Mouse (Mus musculus) mouse trophoblast stem cell (cell line): ENCODE results near the gene Fbxo10.
"Not testable (repeated sequence)": the region's sequence is repeated elsewhere in the genome, so short reads cannot be mapped to it uniquely, and the experiment has no call there.

ENCODE experiments used
- in situ Hi-C, 2 experiments: fragments of 300-500 bp; cut with MseI, MboI; formaldehyde crosslinking; loops; 2 replicates in 1 of 2; 3 replicates in 1 of 2; pipeline ENCODE4 v1.15.1; 2025

Gene Fbxo10

DNA sequence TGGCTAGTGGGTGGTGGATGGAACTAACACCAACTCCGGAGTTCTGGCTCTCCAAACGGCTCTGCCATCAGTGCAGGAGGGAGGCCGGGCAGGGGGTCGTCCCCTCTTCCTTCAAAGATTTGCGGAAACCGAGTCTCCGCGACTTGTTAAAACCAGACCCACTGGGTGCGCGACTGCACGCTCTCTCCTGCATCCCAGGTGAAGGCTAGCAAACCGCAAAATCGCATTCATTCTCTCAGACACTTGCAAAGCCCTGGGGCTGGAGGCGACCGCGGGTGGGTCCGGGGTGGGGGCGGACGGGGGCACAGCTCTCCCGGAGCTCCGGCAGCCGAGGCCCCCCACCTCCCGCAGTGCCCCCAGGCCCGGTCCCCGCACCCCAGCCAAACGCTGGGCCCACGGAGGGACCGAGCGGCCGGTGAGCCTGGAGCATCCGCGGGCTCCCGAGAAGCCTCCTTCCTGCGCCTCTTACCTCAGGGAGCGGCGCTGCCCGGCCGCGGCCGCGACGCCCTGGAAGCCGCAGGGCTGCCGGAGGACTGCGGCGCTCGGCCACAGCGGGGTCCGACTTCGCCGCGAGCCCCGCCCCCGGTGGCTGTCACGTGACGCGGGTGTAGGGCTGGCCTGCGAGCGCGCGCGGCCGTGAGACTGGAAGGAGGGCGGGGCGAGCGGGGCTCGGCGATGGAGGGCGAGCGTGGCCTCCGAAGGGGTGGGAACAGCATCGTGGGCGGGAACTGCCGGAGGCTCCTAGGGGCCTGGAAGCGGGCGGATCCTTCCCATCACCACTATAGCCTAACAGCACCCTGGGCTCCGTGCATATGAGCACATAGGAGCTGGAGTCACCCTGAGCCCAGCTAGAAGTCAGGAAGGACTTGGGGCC lies at the start of gene Fbxo10:
TSS of gene Fbxo10 (minus strand) at position 584 of the 874 bp plus-strand sequence.
- in situ Hi-C loops, result no loop called here

- in situ Hi-C loops, result no loop called here
Observed at GRCm38 (mm10) chr4:45131021-45131420, 46.6 kb upstream of the Fbxo10 start.

GRCm38 (mm10) chr4:45121311-45121710 lies 36.9 kb upstream of the Fbxo10 start:
- in situ Hi-C loops, result no loop called here

- in situ Hi-C loops, result no loop called here
Observed at GRCm38 (mm10) chr4:45108456-45109110, 24.2 kb upstream of the Fbxo10 start.

GRCm38 (mm10) chr4:45107601-45108277 lies 23.3 kb upstream of the Fbxo10 start, which contains the start of gene Tomm5:
Gene Tomm5 (minus strand): TSS chr4:45108114.
- in situ Hi-C loops, result no loop called here

DNA sequence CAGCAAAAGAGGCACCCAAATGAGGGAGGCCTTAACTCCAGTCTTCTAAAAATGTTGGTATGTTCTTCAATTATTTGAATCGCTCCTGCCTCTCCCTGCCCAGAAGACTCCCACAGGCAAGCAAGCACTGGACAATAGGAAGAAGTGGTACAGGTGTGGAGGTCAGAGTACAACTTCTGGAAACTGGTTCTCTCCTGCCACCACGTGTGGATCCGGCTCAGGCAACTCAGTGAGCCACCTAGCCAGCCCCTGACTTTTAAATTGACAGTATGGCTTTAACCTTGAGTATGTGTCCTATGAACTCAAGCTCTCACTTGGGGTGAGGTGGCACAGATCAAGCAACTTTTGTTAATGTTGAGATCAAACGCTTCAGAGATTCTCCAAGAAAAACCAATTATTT lies 22.7 kb upstream of the Fbxo10 start:
- in situ Hi-C loops, result no loop called here

DNA sequence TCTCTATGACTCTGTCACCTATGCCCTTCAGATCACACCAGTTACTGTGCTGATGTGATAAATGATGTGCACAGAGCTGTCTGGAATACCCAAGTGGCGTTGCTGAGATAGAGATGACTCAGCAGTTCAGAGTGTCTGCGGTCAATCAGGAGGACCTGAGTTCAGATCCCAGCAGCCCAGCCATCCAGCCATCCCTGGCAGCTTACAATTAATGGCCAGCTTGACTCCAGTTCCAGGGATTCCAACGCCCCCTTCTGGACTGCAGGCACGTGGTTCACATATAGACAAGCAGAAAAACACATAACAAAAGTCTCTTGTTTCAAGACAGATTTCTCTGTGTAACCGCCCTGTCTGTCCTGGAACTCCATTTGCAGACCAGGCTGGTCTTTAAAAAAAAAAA lies 22.0 kb upstream of the Fbxo10 start:
- in situ Hi-C loops, result no loop called here

DNA sequence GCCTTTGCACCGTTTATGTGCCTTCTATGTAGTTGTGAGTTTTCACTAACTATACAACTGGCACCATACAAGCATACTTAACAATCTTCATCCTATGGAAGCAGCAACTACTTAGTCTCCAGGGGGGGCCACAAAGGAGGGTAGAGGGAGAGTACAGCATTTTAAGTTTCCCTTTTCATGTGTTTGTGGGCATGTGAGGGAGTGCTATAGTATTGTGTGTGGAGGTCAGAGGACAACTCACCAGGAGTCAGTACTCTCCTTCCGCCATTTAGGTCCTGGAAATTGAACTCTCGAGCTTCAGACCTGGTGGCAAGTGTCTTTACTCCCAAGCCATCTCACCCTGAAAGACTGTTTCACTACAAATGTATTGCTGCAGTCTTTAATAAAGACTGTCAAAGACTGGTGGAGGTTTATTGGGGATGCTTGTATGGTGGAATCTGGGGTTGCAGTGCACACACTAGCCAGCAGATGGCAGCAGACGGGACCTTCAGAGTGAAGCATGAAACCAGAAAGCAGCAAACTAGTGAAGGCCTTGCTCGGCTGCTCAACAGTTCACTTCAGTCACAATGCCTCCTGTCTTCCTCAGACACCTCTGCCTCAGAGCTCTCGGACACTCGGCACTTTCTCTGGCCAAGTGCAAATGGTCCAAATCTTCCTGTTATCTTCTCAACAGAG lies 12.9 kb upstream of the Fbxo10 start:
- in situ Hi-C loops, result no loop called here

- in situ Hi-C loops, result no loop called here
Observed at GRCm38 (mm10) chr4:45084895-45085290, 489 bp upstream of the Fbxo10 start.

DNA sequence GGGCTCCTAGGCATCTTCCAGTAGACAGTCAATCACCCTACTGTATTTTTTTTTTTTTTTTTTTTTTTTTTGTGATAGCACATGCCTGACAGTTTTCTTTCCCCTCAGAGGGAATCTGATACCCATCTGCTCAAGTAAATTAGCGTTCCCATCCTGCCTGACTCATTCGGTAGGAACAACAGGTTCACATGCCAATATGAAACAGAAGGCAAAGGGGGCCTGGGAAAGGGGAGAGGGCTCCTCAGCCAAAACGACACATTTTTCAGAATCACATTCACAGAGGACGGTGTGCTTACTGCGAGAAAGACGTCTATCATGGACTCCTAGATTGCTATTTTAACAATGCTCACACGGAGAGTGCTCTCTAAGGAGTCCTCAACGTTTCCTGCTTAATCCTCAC lies 917 bp downstream of the Fbxo10 start:
- in situ Hi-C loops, result no loop called here

GRCm38 (mm10) chr4:45082951-45083350 lies 1.5 kb downstream of the Fbxo10 start:
- in situ Hi-C loops, result no loop called here

DNA sequence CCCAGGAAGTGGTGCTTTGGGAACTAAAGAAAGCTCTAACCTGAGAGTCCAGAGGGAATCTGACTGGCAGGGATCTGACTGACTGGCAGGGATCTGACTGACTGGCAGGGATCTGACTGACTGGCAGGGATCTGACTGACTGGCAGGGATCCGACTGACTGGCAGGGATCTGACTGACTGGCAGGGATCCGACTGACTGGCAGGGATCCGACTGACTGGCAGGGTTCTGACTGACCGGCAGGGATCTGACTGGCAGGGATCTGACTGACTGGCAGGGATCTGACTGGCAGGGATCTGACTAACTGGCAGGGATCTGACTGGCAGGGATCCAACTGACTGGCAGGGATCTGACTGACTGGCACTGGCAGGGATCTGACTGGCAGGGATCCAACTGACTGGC lies 3.4 kb downstream of the Fbxo10 start:
- in situ Hi-C loops, result not testable (repeated sequence)

GRCm38 (mm10) chr4:45073544-45073943 lies 10.9 kb downstream of the Fbxo10 start:
- in situ Hi-C loops, result no loop called here

DNA sequence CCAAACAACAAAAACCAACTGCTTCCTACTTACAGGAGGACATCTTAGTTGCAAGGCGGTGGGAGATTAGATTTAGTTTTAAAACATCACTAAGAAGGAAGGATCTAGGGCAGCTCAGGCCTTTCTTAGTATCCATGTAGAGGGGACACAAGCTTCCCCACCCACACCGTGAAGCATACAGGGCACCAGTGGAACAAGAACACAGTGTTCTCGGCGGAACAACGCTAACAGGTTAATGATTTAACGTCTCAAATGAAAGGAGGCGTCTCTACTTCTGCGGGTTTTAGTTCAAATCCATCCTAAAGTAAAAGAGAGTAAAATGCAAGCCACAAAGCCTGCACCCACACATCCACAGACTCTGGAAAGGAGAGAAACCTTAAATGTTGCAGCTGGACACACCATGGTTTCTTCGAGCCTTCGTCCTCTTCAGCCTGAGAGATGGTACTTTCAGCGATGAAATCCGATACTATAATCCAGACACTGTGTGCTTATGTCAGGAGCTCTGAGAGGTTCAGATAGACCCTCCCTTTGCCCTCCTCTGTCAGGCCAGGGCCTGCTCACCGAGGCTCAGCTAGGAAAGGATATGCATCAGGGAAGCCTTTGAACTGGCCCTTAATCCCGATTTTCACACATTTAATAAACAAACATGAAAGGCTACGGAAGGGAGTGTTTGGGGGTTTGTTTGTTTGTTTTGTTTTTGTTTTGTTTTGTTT lies 12.0 kb downstream of the Fbxo10 start:
- in situ Hi-C loops, result no loop called here

GRCm38 (mm10) chr4:45067742-45068141 lies 16.7 kb downstream of the Fbxo10 start:
- in situ Hi-C loops, result no loop called here

- in situ Hi-C loops, result no loop called here
Observed at GRCm38 (mm10) chr4:45066036-45066730, 18.2 kb downstream of the Fbxo10 start.

GRCm38 (mm10) chr4:45064577-45064976 lies 19.8 kb downstream of the Fbxo10 start:
- in situ Hi-C loops, result no loop called here

GRCm38 (mm10) chr4:45063836-45064235 lies 20.6 kb downstream of the Fbxo10 start:
- in situ Hi-C loops, result not testable (repeated sequence)

GRCm38 (mm10) chr4:45055451-45055850 lies 29.0 kb downstream of the Fbxo10 start:
- in situ Hi-C loops, result no loop called here

DNA sequence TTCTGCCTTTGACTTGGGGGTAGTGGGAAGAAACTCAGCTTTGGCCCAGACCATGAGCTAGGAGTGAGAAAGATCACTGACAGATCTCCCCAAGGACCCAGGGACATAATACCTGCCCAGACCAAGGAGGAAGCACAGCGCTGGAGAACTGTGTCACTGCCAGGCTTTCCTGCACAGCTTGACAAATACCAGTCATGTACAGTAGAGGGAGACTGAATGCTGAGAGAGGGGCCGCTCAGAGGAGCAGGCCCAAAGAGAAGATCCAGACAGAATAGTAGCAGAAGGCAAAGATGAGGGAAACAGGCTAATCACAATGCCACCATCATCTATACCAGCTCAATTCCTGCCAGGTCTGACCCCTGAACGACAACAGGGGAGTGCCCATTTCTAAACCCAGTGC lies 29.5 kb downstream of the Fbxo10 start:
- in situ Hi-C loops, result no loop called here

- in situ Hi-C loops, result no loop called here
Observed at GRCm38 (mm10) chr4:45047956-45048355, 36.4 kb downstream of the Fbxo10 start.
